Mouse (Mus musculus): ENCODE data around the gene Zfp30. TPM values are rescaled to one million over a fixed set of nuclear protein-coding genes. Genes with fewer than 3 reads are reported as not detected.

The Zfp30 gene
- total RNA-seq, 2 experiments from 2014 or later: 1.2 to 2.2 TPM

DNA sequence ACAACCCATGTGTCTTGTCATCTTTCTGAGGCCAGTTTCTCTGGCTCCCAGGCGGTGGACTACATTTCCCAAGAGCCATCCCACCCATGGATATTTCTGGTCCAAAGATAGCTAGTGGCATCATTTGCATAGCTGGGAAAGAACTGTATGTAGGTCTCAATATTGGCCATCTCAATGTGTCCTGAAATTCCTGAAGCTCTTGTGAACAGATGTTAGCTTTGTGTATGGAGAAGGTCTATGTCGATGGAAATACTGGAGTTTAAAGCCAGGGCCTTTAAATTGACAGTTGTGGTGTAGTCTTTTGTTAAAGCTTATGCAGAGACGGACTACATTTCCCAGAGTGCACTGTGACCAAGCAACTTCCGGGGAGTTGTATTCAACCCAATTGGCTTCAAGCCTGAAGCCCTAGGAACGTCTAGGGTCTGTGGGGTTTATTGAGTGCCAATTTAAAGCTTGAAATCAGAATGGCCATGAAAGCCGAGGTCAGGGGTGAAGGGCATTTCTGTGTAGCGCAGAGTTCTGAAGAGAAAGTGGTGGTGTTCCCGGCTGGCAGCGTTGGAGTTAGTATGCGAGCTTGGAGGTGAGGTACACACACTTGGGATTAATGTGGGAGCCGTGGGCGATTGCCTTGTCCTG lies 34.9 kb downstream of the Zfp30 start:
- intact Hi-C loops (cut with DNase I): loop anchor here (5.0 kb wide), 3 partner anchors 36 to 94 kb away; partner anchors contain the start of genes Zfp30 and Zfp84
- peak; percentile 28 to 41 for DNase-seq

DNA sequence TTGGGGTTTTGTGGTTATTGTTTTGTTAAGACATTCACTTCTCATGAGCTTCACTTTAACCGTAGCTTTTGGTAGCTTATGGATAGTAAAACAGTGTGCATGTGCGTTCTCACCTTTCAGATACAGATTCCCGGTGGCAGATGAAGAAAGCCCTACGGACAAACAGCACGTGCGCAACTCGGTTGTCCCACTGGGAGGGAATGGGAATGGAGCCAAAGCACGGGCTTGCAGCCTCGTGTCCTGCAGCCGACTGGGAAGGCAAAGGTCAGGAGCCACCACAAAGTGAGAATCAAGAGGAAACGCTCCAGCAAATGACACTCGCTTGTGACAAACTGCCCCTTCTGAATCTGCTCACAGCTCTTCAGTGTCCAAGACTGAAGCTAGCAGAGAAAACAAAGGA lies 44.2 kb downstream of the Zfp30 start:
- intact Hi-C loops (cut with DNase I): no loop called here
- no peak for DNase-seq

DNA sequence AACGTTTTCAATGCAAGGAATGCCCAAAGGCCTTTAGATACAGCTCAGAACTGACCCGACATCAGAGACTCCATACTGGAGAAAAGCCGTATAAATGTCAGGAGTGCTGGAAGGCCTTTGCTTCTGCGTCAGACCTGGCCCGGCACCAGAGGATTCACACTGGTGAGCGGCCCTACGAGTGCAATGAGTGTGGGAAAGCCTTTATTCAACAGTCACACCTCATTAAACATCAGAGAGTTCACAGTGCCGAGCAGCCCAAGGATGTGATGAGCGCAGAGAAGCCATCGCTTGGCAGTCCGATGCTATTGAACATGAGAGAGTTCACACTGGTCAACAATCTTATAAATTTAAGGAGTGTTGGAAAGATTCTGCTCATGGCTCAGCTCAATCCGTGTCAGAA lies 46.0 kb downstream of the Zfp30 start:
- no peak for DNase-seq
- intact Hi-C loops (cut with DNase I): no loop called here

DNA sequence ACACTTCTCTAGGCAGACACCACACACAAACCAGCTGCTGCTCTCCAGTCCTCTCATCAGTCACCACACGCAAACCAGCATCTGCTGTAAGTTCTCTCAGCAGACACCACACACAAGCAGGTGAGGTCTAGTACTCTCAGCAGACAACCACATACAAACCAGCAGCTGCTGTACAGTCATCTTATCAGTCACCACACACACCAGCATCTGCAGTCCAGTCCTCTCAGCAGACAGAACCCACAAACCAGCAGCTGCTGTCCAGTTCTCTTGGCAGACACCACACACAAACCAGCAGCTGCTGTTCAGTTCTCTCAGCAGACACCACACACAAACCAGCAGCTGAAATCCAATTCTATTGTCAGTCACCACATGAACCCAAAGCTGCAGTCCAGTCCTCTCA lies 53.0 kb downstream of the Zfp30 start:
- intact Hi-C loops (cut with DNase I): no loop called here
- no peak for DNase-seq

DNA sequence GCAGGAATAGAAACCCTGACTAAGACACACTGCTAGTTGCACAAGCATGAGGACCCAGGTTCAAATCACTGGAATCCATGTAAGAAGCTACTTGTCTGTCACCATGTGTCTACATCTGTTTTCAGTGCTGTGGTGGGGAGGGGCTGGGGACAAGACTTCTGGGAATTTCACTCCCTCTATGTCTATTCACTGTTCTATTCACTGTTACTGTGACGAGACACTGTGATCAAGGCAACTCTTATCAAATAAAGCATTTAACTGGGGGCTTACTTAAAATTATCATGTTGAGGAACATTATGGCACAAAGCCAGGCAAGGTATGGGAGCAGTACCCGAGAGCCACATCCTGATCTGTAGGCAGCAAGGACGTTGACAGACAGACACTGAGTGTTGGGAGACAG lies 55.5 kb downstream of the Zfp30 start:
- intact Hi-C loops (cut with DNase I): no loop called here
- DNase-seq: no peak

DNA sequence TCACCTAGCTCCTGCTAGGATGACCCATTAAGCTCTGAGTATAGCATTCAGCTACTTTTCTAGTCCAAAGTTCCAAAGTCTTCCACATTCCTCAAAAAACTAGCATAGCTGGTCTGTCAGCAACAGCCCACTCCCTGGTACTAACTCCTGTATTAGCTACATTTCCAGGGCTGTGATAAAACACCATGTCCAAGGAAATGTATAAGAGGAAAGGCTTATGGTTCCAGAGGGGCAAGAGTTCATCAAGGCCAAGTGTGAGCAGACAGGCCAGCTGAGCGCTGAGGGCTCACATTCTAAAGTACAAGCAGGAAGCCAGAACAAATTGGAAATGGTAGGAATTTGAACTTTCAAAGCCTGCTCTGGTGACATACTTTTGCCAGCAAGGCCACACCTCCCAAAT lies 58.3 kb downstream of the Zfp30 start:
- intact Hi-C loops (cut with DNase I): no loop called here
- no peak for DNase-seq

Small RNA genes within 50 kb of the gene (microRNA-seq; reads per million reads assigned to microRNA genes)
- gene Mir1964: 0.74 to 3.9 reads per million in 2 experiments

Other genes starting within 250 kb of the Zfp30 start
- gene Catsperg2, start 57.0 kb upstream of the Zfp30 start, total RNA-seq (2021): not detected
- 1 to 10 TPM; 5.8 to 6.8 TPM for gene Zfp84, start 15.4 kb upstream of the Zfp30 start, total RNA-seq (2021)
- 1 to 10 TPM; 6.3 to 9.7 TPM for gene Zfp790, start 32.1 kb downstream of the Zfp30 start, total RNA-seq (2021)
- gene Zfp940, start 69.7 kb downstream of the Zfp30 start, total RNA-seq (2021): 1 to 10 TPM; 1.2 to 1.9 TPM
- gene Zfp420, start 76.0 kb downstream of the Zfp30 start, total RNA-seq (2021): 1 to 10 TPM; 2.5 to 2.6 TPM
- gene Zfp27, start 122.6 kb downstream of the Zfp30 start, total RNA-seq (2021): 1 to 10 TPM; 6.1 to 7.9 TPM
- 1 to 10 TPM; 4.0 to 6.3 TPM for gene Zfp383, start 124.2 kb downstream of the Zfp30 start, total RNA-seq (2021)
- 1 to 10 TPM; 4.8 to 5.5 TPM for gene Zfp74, start 170.1 kb downstream of the Zfp30 start, total RNA-seq (2021)
- 10 to 100 TPM; 15.4 to 18.7 TPM for gene Zfp568, start 200.0 kb downstream of the Zfp30 start, total RNA-seq (2021)

Data from gastrocnemius, postnatal 36 days (tissue).